Mouse (Mus musculus) left cerebral cortex, adult 11 months (tissue): ENCODE results near the gene Olfr1162.
"Not testable (repeated sequence)": the region's sequence is repeated elsewhere in the genome, so short reads cannot be mapped to it uniquely, and the experiment has no call there.

Experiments
- DNase-seq: peaks from one replicate; pipeline ENCODE4 v3.0.0; 2022; ENCODE audit warnings: low spot score

The Olfr1162 gene

DNA sequence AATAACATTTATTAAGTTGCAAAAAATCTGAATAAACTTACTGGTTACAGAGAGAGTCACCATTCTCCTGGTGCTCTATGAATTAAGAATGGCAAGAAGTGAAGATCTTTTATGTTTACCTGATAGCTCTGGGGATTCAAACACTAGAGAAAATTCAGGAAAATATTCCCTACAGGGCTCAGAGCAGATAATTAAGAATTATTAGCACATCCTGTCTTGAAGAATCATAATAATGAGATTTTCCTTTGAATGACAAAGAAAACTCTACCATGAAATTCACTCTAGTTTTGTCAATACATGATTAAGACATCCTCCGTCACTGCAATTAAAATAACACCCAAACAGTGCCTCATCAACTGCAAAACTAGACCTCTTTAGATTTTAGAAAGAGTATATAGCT is at the start of gene Olfr1162:
Gene Olfr1162, minus strand, starts transcription at position 101 of the 400 bp plus-strand sequence.
- DNase-seq = no peak

DNA sequence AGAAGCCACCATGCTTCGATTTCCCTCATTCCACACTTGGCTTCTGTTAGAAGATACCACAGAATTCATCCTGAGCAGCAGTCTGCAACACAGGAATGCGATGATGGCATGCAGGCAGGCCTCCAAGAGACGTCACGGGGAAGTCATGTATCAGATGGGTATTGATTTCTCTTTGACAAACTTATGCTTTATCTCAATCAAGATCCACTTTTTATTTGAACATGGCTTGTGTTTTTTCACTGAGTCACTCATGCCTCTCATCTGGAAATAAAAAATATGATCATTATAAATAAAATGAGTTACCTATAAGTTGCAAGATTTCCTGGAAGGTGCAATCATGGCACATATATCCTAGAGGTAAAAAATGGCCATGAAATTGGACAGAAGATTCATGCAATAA is 42.9 kb upstream of the Olfr1162 start, which contains the start of gene Olfr1164:
Gene Olfr1164, minus strand, starts transcription at position 101 of the 400 bp plus-strand sequence.
- DNase-seq = no peak

DNA sequence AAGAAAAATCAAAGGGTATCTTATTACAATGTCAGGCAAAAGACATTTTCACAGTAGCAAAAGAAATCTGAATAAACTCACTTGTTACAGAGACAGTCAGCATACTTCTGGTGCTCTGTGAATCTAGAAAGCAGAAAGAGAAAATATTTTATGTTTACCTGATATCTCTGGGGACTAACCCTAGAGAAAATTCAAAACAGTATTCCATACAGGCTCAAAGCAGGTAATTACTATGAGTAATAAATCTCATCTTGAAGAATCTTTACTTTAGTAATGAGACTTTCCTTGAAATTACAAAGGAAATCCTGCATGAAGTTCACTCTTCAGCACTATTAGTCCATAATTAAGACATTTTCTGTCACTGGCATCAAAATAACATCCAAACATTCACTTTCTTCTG is 20.8 kb upstream of the Olfr1162 start, which contains the start of gene Olfr1163:
Gene Olfr1163, minus strand, starts transcription at position 101 of the 400 bp plus-strand sequence.
- DNase-seq = no peak

DNA sequence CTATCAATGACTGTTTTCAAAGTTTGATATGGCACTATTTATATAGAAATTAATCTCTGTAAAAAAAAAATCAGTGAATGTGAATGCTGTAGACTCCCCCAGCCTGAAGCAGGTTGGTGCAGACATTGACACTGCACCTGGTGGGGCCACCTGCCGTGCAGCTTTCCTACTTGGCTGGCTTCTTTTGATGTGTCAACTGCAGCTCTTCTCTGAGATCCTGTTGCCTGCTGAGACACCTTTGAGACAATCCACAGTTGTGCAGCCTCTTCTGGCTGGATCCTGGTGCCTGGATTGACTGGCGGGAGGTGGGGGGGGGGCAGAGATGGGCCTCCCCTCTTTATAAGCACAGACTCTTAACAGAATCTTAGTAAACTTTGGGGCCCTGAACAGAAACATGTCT is 12.7 kb upstream of the Olfr1162 start:
- DNase-seq = no peak

DNA sequence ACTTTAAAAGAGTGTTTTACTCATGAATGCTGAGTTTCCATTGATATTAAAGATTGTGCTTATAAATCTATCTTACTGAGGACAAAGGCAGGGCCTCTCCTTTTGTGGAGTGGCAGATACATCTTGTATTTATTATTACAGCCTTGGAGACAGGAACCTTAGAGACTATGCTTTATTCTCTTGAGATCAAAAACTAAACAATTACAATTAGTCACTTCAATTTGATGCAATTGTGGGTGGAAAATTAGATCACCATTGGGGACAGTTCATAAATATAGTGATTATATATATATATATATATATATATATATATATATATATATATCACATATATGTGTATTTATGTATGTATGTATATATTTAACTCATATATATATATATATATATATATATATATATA is 13.3 kb downstream of the Olfr1162 start, which contains the start of gene Olfr73:
Gene Olfr73, minus strand, starts transcription at position 101 of the 400 bp plus-strand sequence.
- no peak for DNase-seq

DNA sequence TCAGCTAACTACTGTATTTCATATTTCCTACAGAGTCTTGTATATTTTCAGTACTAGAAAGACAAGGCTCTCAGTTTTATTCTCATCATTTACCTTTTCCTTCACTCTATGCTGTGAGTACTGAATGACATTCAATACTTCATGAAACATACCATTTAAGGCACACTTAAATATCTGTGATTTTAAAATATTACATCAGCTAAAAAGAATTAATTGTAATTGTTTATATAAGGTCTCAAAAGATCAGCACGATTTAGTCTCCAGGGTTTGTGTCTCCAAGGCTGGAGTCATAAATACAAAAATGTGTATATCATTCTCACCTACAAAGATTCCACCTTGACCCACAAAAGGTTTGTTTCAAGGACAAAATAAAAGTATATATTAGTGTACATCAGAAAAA is 28.5 kb downstream of the Olfr1162 start, which contains the start of gene Olfr1161:
Gene Olfr1161, plus strand, starts transcription at position 301 of the 400 bp plus-strand sequence.
- not testable (repeated sequence) for DNase-seq

DNA sequence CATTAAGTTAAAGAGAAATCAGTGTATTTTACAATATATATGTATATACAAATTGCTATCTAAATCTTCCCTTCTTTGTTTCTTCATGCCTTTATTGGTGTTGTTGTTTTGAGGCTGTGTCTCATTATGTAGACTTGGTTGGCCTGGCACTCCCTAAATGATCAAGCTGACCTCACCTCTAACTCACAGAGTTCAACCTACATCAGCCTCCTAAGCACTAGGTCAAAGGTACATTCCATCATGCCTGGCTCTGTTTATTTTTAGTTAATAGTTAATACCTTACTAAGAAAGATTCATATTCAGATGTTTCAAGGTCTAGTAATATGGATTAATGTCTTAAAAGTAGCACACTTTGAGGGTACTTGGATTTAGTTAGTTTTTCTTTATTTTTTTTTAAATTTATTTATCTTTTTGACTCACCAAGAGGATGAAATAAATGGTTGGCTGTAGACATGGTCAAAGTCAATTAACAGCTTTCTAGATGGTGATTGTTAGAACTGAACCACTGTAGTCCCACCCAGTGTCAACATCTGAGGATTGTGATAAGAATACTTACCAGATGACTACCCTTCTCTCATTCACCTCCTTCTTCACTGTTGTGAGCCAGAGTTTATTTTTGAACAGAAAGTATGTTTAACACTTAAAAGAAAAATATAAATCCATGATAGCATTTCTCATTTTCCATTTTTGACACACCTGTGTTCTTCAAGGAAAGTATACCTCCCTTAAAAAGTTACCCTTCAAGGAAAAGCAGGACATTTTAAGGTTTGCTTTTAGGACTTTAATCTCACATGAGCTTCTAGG is 43.2 kb downstream of the Olfr1162 start, which contains the start of gene Olfr1160:
Gene Olfr1160, minus strand, starts transcription at position 754 of the 804 bp plus-strand sequence.
- no peak for DNase-seq
